Mouse (Mus musculus) midbrain, embryonic 14.5 days (tissue): ENCODE measurements at regions not wholly inside any gene's neighbourhood (a gene's known extent, or its start where the extent isn't known, plus 50 kb on each side); places are given as distances from the start of the nearest gene placed in this dataset.

Experiments used
- ATAC-seq: fragments of 200-750 bp; cut with Nextera tagmentation; 2 replicates; pipeline ENCODE4 v1.8.0; 2017; ENCODE audit warnings: moderate number of reproducible peaks, moderate library complexity; ENCODE audit not compliant: low FRiP score, low TSS enrichment
- DNase-seq: peaks from one replicate; pipeline ENCODE4 v3.0.0-alpha.2; 2015
- H3K27ac ChIP-seq: fragments of 300-500 bp; sonication (generic); replicated peaks from 2 replicates; pipeline ENCODE4 v1.5.1; 2014; ENCODE audit warnings: mild to moderate bottlenecking, low read depth, low read length, moderate library complexity
- H3K27me3 ChIP-seq: fragments of 300-500 bp; sonication (generic); 2 replicates; pipeline ENCODE4 v1.6.1; 2014; ENCODE audit warnings: low read length, control low read depth, mixed read lengths; ENCODE audit not compliant: control insufficient read depth, insufficient read depth
- H3K36me3 ChIP-seq: fragments of 300-500 bp; sonication (generic); 2 replicates; pipeline ENCODE4 v1.6.1; 2014; ENCODE audit warnings: low read length, control low read depth; ENCODE audit not compliant: control insufficient read depth, insufficient read depth
- H3K4me1 ChIP-seq: fragments of 300-500 bp; sonication (generic); 2 replicates; pipeline ENCODE4 v1.6.1; 2014; ENCODE audit warnings: mild to moderate bottlenecking, antibody characterized with exemption, low read length, control low read depth; ENCODE audit not compliant: control insufficient read depth, insufficient read depth
- H3K4me2 ChIP-seq: fragments of 300-500 bp; sonication (generic); 2 replicates; pipeline ENCODE4 v1.6.1; 2014; ENCODE audit warnings: mild to moderate bottlenecking, low read length, moderate library complexity
- H3K4me3 ChIP-seq: fragments of 300-500 bp; sonication (generic); replicated peaks from 2 replicates; pipeline ENCODE4 v1.5.1; 2014; ENCODE audit warnings: low read depth, low read length
- H3K9ac ChIP-seq: fragments of 300-500 bp; sonication (generic); replicated peaks from 2 replicates; pipeline ENCODE4 v1.6.1; 2014; ENCODE audit warnings: mild to moderate bottlenecking, low read length, moderate library complexity
- H3K9me3 ChIP-seq: fragments of 300-500 bp; sonication (generic); 2 replicates; pipeline ENCODE4 v1.6.1; 2016; ENCODE audit warnings: low read length, control low read depth, mixed read lengths; ENCODE audit not compliant: control insufficient read depth
- WGBS: fragments of 180-500 bp; shearing (Covaris S2); extraction: QIAGEN DNeasy Blood & Tissue Kit; methylation state at CpG from one replicate; pipeline ENCODE4 v1.1.7; 2014; 5-methylcytosine and 5-hydroxymethylcytosine counted together

DNA sequence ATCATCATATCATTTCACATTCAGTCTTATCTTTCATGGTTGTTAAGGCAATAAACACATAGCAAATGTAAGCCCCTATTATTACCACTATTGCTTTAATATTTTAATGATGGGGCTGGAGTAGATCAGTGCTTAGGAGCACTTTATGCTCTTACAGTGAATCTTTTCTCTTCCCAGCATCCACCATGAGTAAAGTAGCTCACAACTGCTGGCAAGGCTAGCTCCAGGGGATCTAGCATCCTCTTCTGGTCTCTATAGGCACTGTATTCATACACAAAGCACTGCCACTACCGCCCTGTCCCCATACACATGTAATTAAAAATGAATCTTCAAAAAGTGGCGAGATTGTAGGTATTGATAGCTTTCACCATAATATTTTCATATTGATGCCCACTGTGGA, 159.6 kb upstream of the Gorab start:
- Histone ChIP-seq H3K36me3 (no peaks in the 10 kb centered on the region), H3K4me3 (no peak overlapping the region), H3K9ac (no peak overlapping the region), H3K27ac (no peak overlapping the region), H3K4me2 (no peak overlapping the region), H3K9me3 (no peaks in the 10 kb centered on the region), H3K27me3 (no peaks in the 10 kb centered on the region), H3K4me1 (no peaks in the 10 kb centered on the region)
- WGBS, result 90% methylated on average over 2 of the region's 2 CpGs
- DNase-seq (no peak), ATAC-seq (no peak)

DNA sequence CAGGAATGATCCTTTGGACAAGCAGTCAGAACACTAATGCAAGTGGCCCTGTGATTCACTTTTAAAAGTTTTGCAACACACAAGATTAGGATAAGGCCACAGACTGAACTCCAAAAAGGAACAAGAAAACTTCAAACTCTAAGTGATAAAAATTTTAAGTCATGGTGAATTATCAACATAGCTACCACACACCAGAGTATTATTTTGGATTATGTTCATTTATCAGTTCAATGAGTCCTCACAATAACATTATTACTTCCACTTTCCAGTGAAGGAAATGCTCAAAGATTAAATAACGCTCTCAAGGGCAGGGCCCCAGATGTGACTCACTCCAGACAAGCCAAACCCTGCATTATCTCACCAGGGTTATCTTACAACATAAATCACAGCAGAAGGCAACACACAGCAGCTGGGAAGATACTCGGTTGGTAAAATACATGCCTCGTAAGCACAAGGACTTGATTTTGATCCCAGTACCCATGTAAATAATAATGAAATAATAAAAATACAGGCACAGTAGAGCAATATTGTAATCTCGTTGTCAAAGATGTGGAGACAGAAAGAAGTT, 158.8 kb upstream of the Gorab start:
- H3K4me2 ChIP-seq, result no peak overlapping the region
- DNase-seq, result no peak
- H3K27me3 ChIP-seq, result no peaks in the 10 kb centered on the region
- H3K4me3 ChIP-seq, result no peak overlapping the region
- ATAC-seq, result no peak
- no peaks in the 10 kb centered on the region for H3K9me3 ChIP-seq
- H3K9ac ChIP-seq, result no peak overlapping the region
- no peaks in the 10 kb centered on the region for H3K4me1 ChIP-seq
- 80% methylated on average over 4 of the region's 4 CpGs for WGBS
- no peaks in the 10 kb centered on the region for H3K36me3 ChIP-seq
- no peak overlapping the region for H3K27ac ChIP-seq

DNA sequence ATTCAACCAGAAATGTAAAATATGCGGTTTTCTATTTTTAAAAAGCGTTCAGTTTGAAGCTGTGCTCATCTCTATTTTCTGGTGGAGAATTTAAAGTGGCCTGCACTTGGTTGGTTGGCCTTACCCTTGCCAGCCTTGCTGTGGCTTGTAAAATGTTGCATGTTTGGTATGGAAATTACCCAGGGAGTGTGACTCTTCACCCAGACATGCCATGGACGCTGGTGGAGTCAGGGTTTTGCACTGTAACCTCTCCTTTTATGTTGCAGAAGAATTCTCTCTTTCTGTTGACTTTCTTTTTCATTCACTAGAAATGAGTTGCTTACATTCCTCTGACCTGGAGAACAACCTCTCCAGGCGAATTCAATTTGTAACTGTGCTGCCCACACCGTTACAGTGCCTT, 157.5 kb upstream of the Gorab start:
- Histone ChIP-seq H3K27me3 (no peaks in the 10 kb centered on the region), H3K27ac (no peak overlapping the region), H3K9ac (no peak overlapping the region), H3K4me2 (no peak overlapping the region), H3K9me3 (no peaks in the 10 kb centered on the region), H3K36me3 (no peaks in the 10 kb centered on the region), H3K4me3 (no peak overlapping the region), H3K4me1 (no peaks in the 10 kb centered on the region)
- WGBS, result 67% methylated on average over 5 of the region's 5 CpGs
- DNase-seq (no peak), ATAC-seq (no peak)

DNA sequence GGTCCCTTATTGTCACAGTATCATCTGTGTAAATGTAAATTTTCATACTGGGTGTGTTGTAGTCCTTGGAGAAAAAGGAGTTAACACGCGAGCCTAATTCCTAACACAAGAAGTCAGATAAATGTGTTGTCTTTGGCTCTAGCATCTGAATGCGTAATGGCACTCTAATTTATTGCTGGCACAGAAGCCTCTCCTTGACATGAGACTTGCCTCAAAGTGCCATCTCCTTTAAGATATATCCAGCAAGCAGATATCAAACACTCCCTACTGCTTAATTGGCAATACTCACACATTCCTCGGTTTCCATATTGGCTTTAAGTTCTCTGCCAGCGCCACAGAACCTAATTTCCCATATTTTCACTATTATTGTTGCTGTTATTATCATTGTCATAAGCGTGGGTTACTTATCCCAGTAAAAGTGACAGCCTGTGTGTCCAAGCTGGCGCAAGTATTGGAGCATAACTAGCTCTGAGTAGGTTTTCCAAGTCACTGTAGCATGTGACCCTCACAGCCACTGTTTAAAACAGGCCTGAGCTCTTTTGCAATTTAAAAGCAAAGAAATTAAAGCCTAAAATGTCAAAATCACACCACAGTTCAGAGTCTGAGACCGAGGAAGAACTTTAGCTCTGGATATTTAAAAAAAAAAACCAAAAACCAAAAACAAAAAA, 156.9 kb upstream of the Gorab start:
- WGBS, result 90% methylated on average over 8 of the region's 8 CpGs
- no peak overlapping the region for H3K4me3 ChIP-seq
- H3K9ac ChIP-seq, result no peak overlapping the region
- DNase-seq (no peak), ATAC-seq (no peak)
- H3K27ac ChIP-seq, result no peak overlapping the region
- no peaks in the 10 kb centered on the region for H3K36me3 ChIP-seq
- no peaks in the 10 kb centered on the region for H3K27me3 ChIP-seq
- H3K4me1 ChIP-seq, result no peaks in the 10 kb centered on the region
- H3K4me2 ChIP-seq, result no peak overlapping the region
- no peaks in the 10 kb centered on the region for H3K9me3 ChIP-seq

DNA sequence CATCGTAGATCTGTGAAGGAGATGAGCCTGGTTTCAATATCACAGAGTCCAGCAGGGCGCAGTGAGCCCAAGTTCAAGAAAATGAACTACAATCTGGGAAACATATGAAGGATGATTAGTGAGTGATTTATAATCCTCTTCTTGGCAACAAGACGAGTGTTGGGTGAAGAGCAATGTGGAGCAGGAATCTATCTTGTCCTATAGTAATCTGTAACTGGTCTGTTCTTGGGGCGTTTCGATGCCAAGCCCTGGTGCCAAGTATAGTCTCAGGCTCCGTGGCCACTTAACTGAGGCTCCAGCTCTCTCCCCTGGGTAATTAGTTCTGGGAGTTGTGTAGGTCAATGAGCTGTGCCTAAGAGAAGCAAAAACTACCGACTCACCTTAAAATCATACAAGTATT, 154.4 kb upstream of the Gorab start:
- Histone ChIP-seq H3K9ac (no peak overlapping the region), H3K4me1 (no peaks in the 10 kb centered on the region), H3K4me3 (no peak overlapping the region), H3K9me3 (no peaks in the 10 kb centered on the region), H3K36me3 (no peaks in the 10 kb centered on the region), H3K27me3 (no peaks in the 10 kb centered on the region), H3K27ac (no peak overlapping the region), H3K4me2 (no peak overlapping the region)
- 93% methylated on average over 7 of the region's 7 CpGs for WGBS
- no peak for DNase-seq
- ATAC-seq, result no peak

DNA sequence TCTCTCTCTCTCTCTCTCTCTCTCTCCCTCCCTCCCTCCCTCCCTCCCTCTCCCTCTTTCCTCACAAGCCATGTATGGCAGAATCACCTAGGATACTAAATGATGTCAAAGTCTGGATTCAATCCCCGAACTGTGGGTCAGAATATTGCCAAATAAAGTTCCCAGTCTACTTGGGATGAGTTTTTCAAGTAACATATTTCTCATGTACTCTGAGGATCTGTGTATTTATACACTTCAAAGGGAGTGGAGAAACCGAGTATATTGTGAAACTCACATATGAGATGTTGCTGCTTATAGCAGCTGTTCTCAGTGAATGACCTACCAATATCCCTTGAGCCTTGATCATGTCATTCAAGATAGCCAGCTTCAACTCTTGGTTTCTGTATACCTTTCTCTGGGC, 151.7 kb upstream of the Gorab start:
- no peak for ATAC-seq
- 83% methylated on average over 2 of the region's 2 CpGs for WGBS
- H3K4me2 ChIP-seq, result no peak overlapping the region

DNA sequence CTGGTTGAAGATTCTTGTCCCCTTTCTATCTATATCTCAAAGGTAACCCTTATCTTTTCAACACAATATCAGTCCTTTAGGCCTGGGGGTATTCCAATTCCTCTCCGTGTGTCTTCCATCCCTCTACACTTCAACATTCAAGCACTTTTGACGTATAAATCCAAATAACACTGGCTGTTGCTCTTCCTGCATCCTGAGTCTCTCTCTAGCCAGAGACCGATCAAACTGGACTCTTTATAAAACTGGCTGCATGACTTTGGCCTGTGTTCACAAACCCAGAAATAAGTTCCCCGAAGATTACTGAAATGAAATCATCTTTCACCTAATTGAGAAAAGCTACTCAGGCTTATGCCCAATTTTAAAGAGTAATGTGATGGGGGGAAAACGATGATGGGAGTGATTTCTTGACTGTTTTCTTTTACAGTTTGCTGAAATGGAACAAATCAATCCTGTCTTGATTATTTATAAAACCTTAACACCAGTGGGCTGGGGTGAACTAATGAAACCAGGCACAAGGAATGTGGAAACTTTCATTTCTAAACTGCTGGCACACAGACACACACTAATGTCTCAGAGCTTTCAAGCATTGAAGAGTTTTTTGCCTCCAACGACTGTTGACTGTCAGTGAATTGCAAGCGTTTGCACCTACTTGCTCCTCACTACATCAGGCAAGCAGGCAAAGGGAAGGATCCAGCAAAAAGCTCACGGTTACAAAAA, 135.5 kb upstream of the Gorab start:
- DNase-seq, result no peak
- 88% methylated on average over 8 of the region's 8 CpGs for WGBS
- H3K9me3 ChIP-seq, result no peaks in the 10 kb centered on the region
- H3K4me1 ChIP-seq, result no peaks in the 10 kb centered on the region
- no peak overlapping the region for H3K4me2 ChIP-seq
- no peak overlapping the region for H3K27ac ChIP-seq
- no peaks in the 10 kb centered on the region for H3K27me3 ChIP-seq
- no peak overlapping the region for H3K9ac ChIP-seq
- no peak for ATAC-seq
- no peak overlapping the region for H3K4me3 ChIP-seq
- no peaks in the 10 kb centered on the region for H3K36me3 ChIP-seq

More for the DNA sequence above, 151.7 kb upstream of the Gorab start:
- no peaks in the 10 kb centered on the region for H3K27me3 ChIP-seq
- H3K9me3 ChIP-seq, result no peaks in the 10 kb centered on the region
- H3K36me3 ChIP-seq, result no peaks in the 10 kb centered on the region
- no peak overlapping the region for H3K27ac ChIP-seq
- H3K4me1 ChIP-seq, result no peaks in the 10 kb centered on the region
- H3K9ac ChIP-seq, result no peak overlapping the region
- no peak for DNase-seq
- no peak overlapping the region for H3K4me3 ChIP-seq

DNA sequence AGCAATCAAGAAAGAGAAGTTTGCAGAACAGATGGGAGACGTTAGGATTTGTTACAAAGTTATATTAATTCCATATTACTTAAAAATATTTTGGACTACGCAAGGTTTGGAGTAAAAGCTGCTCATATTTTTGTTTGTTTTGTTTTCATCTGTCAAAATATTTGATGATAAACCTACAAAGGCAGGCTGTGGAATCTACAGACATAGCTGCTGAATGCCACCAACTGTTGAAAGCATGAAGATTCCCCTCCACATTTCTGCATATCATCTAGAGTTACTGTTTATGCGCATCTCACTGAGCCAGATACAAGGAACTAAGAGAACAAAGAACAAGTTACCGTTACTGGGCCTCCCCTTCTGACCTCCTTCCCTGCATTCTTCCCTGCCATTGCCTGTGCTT, 127.1 kb upstream of the Gorab start:
- Histone ChIP-seq H3K4me1 (no peaks in the 10 kb centered on the region), H3K4me3 (no peak overlapping the region), H3K9ac (no peak overlapping the region), H3K9me3 (no peaks in the 10 kb centered on the region), H3K27ac (no peak overlapping the region), H3K36me3 (no peaks in the 10 kb centered on the region), H3K4me2 (no peak overlapping the region), H3K27me3 (no peaks in the 10 kb centered on the region)
- WGBS, result 86% methylated on average over 4 of the region's 4 CpGs
- no peak for DNase-seq
- ATAC-seq, result no peak

DNA sequence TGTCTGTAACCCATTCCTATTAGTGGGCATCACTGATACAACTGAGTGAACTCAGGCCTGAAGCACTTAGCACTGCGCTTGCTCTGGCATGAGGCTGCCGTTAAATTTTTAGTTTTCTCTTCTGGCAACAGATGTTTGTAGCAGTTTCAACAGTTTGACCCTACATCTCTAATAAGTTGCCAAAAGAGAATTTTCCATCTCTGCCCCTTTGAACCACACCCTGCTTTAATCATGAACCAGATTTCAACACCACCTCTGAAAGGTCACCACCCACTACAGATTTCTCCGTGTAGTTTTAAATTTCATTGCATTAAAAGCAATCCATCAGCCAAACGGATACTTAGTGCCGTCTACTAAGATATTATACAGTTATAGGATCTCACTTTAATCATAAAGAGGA, 114.5 kb upstream of the Gorab start:
- no peak overlapping the region for H3K4me3 ChIP-seq
- H3K36me3 ChIP-seq, result no peaks in the 10 kb centered on the region
- no peaks in the 10 kb centered on the region for H3K27me3 ChIP-seq
- no peak overlapping the region for H3K4me2 ChIP-seq
- no peak for DNase-seq
- no peak overlapping the region for H3K9ac ChIP-seq
- WGBS, result 94% methylated on average over 5 of the region's 5 CpGs
- ATAC-seq, result no peak
- H3K4me1 ChIP-seq, result no peaks in the 10 kb centered on the region
- no peak overlapping the region for H3K27ac ChIP-seq
- H3K9me3 ChIP-seq, result no peaks in the 10 kb centered on the region
